Mouse (Mus musculus): Measurements from ENCODE around the gene Tnfsf10. TPM values are rescaled to one million over a fixed set of nuclear protein-coding genes. Genes with fewer than 3 reads are reported as not detected.

Tnfsf10 gene
- polyA plus RNA-seq, 1 experiment from 2014 or later, result not detected

- Histone ChIP-seq H3K4me1 (no peaks in the 10 kb centered on the region; the same call in 1 of the 2 replicates), H3K27ac (no peak overlapping the region), H3K4me3 (no peak overlapping the region), H3K27me3 (ENCODE audit: low read depth, poor library complexity, severe bottlenecking) (no peaks in the 10 kb centered on the region), H3K9me3 (replicated peaks) (no peaks in the 10 kb centered on the region), H3K36me3 (no peaks in the 10 kb centered on the region)
- 86% methylated on average over 4 of the region's 4 CpGs for WGBS
- DNase-seq (ENCODE audit: low spot score), result no peak
These were observed 628 bp downstream of the Tnfsf10 start for GRCm38 (mm10) chr3:27317288-27318024.

- DNase-seq (ENCODE audit: low spot score), result no peak
- Histone ChIP-seq H3K36me3 (no peaks in the 10 kb centered on the region), H3K27me3 (ENCODE audit: low read depth, poor library complexity, severe bottlenecking) (no peaks in the 10 kb centered on the region), H3K9me3 (replicated peaks) (no peaks in the 10 kb centered on the region), H3K4me1 (no peaks in the 10 kb centered on the region; the same call in 1 of the 2 replicates), H3K4me3 (no peak overlapping the region), H3K27ac (no peak overlapping the region)
- WGBS, result 100% methylated on average over 1 of the region's 1 CpGs
These were observed 2.8 kb downstream of the Tnfsf10 start for GRCm38 (mm10) chr3:27319650-27320049.

DNA sequence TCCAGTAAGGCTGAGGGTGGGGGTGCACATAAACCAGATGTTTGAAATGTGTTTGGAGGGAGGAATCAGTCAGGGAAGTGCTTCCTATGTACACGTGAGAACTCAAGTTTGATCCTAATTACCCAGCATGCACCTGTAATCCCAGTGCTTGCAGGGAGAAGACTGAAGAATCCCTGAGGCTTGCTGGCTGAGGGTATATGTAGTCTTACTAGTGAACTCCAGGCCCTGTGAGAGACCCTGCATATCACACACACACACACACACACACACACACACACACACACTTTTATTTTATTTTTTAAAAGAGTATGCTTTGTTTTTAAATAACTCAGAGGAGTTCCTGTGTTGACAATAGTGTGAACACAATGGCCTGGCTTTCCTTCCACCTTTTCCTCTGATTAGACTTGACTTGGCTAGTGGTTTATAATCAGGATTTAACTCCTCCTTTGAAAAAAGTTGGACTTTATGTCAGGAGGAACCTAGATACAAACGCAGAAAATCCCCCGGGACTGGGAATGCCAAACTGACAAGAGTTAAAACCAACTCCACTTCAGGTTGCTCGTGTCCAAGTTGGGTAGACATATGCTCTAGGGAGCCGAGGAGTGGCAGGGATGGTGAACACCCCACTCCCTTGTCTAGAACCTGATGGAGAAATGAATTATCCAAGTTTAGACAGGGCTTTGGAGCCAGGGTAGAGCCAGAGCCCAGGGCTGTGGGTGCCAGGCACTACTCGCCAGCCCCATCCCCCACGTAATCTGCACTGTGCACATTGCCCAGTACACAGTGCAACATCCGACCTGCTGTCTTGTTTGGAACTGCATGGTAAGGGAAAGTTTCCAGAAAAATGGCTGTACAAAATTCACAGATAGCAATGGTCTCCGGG is 4.0 kb downstream of the Tnfsf10 start:
- no peak overlapping the region for H3K4me3 ChIP-seq
- no peak for DNase-seq (ENCODE audit: low spot score)
- 82% methylated on average over 9 of the region's 9 CpGs for WGBS
- no peaks in the 10 kb centered on the region for H3K27me3 ChIP-seq (ENCODE audit: low read depth, poor library complexity, severe bottlenecking)
- H3K9me3 ChIP-seq (replicated peaks), result no peaks in the 10 kb centered on the region
- H3K4me1 ChIP-seq, result no peaks in the 10 kb centered on the region; the same call in 1 of the 2 replicates
- H3K27ac ChIP-seq, result no peak overlapping the region
- no peaks in the 10 kb centered on the region for H3K36me3 ChIP-seq

DNA sequence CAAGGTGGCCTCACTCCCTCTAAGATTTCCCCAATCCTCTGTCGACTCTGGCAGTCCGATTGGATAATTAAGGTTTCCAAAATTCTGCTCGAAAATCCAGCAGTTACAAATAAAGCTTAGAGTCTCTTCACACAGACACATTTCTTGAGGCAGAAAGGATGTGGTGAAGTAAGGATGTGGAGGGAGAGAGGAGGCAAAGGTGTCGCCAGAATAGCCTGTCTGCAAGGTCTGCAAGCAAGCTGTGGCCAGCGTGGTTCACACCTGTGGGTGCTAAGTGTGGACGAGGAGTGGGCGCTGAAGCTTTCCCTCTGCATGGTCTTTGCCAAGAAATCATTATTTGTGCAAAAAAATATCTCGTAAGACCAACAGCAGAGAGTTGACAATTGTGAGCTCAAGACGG is 5.8 kb downstream of the Tnfsf10 start:
- no peak for DNase-seq (ENCODE audit: low spot score)
- no peaks in the 10 kb centered on the region for H3K27me3 ChIP-seq (ENCODE audit: low read depth, poor library complexity, severe bottlenecking)
- 86% methylated on average over 9 of the region's 9 CpGs for WGBS
- no peaks in the 10 kb centered on the region for H3K36me3 ChIP-seq
- no peaks in the 10 kb centered on the region; the same call in 1 of the 2 replicates for H3K4me1 ChIP-seq
- H3K4me3 ChIP-seq, result no peak overlapping the region
- no peaks in the 10 kb centered on the region for H3K9me3 ChIP-seq (replicated peaks)
- no peak overlapping the region for H3K27ac ChIP-seq

DNA sequence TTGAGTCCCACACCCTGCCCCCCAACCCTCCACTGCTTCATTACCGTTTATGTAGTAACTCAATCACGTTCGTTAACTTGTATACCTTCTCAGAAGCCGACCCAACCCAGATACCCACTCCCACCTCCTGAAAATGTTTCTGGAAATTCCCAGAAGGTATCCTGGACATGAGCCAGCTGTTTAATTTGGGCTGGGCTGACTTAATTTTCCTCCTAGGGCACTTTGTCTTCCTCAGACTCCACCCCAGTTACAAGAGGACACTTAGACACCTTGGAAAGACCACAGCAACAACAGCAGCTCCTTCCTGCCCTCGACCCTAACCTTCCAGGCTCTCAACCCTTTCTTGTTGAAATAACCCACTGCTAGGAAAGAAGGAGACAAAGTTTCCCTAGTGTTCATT is 6.7 kb downstream of the Tnfsf10 start:
- DNase-seq (ENCODE audit: low spot score), result no peak
- Histone ChIP-seq H3K4me3 (no peak overlapping the region), H3K27me3 (ENCODE audit: low read depth, poor library complexity, severe bottlenecking) (no peaks in the 10 kb centered on the region), H3K27ac (no peak overlapping the region), H3K4me1 (no peaks in the 10 kb centered on the region; the same call in 1 of the 2 replicates), H3K9me3 (replicated peaks) (no peaks in the 10 kb centered on the region), H3K36me3 (no peaks in the 10 kb centered on the region)
- 80% methylated on average over 5 of the region's 5 CpGs for WGBS

- Histone ChIP-seq H3K27ac (no peak overlapping the region), H3K9me3 (replicated peaks) (no peaks in the 10 kb centered on the region), H3K4me1 (no peaks in the 10 kb centered on the region), H3K36me3 (no peaks in the 10 kb centered on the region), H3K4me3 (no peak overlapping the region), H3K27me3 (ENCODE audit: low read depth, poor library complexity, severe bottlenecking) (no peaks in the 10 kb centered on the region)
- 87% methylated on average over 4 of the region's 4 CpGs for WGBS
- no peak for DNase-seq (ENCODE audit: low spot score)
These were observed 9.9 kb downstream of the Tnfsf10 start for GRCm38 (mm10) chr3:27326633-27327191.

GRCm38 (mm10) chr3:27330706-27331105 is 13.9 kb downstream of the Tnfsf10 start:
- Histone ChIP-seq H3K27me3 (ENCODE audit: low read depth, poor library complexity, severe bottlenecking) (no peaks in the 10 kb centered on the region), H3K36me3 (no peaks in the 10 kb centered on the region), H3K27ac (no peak overlapping the region), H3K4me1 (no peaks in the 10 kb centered on the region), H3K4me3 (no peak overlapping the region), H3K9me3 (replicated peaks) (no peaks in the 10 kb centered on the region)
- DNase-seq (ENCODE audit: low spot score), result no peak
- 94% methylated on average over 5 of the region's 5 CpGs for whole genome bisulfite sequencing

DNA sequence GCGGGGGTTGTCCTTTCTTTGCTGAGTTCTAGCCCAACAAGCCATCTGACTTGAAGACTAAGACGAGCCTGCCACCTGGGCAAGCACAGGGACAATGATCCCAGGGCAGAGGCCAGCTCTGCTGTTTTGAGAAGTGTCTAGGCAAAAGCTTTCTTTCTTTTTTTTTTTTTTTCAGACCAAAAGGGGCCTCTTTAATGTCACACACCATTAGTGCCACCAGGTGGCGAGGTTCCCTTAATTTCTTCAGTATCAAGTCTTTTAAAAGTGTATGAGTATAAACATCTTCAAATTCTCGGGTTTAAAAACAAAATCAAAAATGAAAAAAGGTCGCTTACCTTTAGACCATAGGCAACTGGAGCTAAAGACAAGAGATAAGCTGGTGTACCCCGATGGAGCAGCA is 21.6 kb downstream of the Tnfsf10 start:
- no peak for DNase-seq (ENCODE audit: low spot score)
- Histone ChIP-seq H3K27me3 (ENCODE audit: low read depth, poor library complexity, severe bottlenecking) (no peaks in the 10 kb centered on the region), H3K9me3 (replicated peaks) (no peaks in the 10 kb centered on the region), H3K4me3 (no peak overlapping the region), H3K27ac (no peak overlapping the region), H3K36me3 (no peaks in the 10 kb centered on the region), H3K4me1 (no peaks in the 10 kb centered on the region)
- WGBS, result 36% methylated on average over 6 of the region's 6 CpGs

GRCm38 (mm10) chr3:27338887-27339286 is 22.1 kb downstream of the Tnfsf10 start:
- H3K27me3 ChIP-seq (ENCODE audit: low read depth, poor library complexity, severe bottlenecking), result no peaks in the 10 kb centered on the region
- 70% methylated on average over 3 of the region's 3 CpGs for WGBS
- no peaks in the 10 kb centered on the region for H3K9me3 ChIP-seq (replicated peaks)
- no peak overlapping the region for H3K27ac ChIP-seq
- H3K4me3 ChIP-seq, result no peak overlapping the region
- no peak for DNase-seq (ENCODE audit: low spot score)
- no peaks in the 10 kb centered on the region for H3K36me3 ChIP-seq
- H3K4me1 ChIP-seq, result no peaks in the 10 kb centered on the region

GRCm38 (mm10) chr3:27340757-27341156 is 23.9 kb downstream of the Tnfsf10 start:
- WGBS, result 91% methylated on average over 5 of the region's 5 CpGs

DNA sequence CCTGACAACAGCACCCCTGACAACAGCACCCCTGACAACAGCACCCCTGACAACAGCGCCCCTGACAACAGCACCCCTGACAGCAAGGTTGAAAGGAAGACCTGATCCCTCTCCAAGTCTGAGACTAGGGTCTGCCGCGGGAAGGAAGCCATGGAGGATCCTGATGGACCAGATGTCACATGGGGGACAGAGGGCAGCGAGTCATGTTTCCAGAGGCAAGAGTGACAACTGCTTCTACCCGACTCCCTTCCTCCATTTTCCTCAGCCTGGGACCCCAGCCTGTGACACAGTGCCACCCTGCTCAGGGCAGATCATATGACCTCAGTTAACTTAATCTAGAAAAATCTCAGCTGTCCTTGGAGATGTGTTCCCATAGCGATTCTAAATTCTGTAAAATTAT is 25.6 kb downstream of the Tnfsf10 start:
- 71% methylated on average over 6 of the region's 6 CpGs for WGBS
- Histone ChIP-seq H3K4me3 (no peak overlapping the region), H3K4me1 (no peaks in the 10 kb centered on the region), H3K9me3 (replicated peaks) (no peaks in the 10 kb centered on the region), H3K27ac (no peak overlapping the region), H3K36me3 (no peaks in the 10 kb centered on the region), H3K27me3 (ENCODE audit: low read depth, poor library complexity, severe bottlenecking) (no peaks in the 10 kb centered on the region)
- peak; percentile 27 for DNase-seq (ENCODE audit: low spot score)

More at GRCm38 (mm10) chr3:27340757-27341156, 23.9 kb downstream of the Tnfsf10 start:
- DNase-seq (ENCODE audit: low spot score), result peak; percentile 28
- no peaks in the 10 kb centered on the region for H3K9me3 ChIP-seq (replicated peaks)
- no peaks in the 10 kb centered on the region for H3K27me3 ChIP-seq (ENCODE audit: low read depth, poor library complexity, severe bottlenecking)
- H3K27ac ChIP-seq, result no peak overlapping the region
- no peaks in the 10 kb centered on the region for H3K36me3 ChIP-seq
- H3K4me1 ChIP-seq, result no peaks in the 10 kb centered on the region
- no peak overlapping the region for H3K4me3 ChIP-seq

DNA sequence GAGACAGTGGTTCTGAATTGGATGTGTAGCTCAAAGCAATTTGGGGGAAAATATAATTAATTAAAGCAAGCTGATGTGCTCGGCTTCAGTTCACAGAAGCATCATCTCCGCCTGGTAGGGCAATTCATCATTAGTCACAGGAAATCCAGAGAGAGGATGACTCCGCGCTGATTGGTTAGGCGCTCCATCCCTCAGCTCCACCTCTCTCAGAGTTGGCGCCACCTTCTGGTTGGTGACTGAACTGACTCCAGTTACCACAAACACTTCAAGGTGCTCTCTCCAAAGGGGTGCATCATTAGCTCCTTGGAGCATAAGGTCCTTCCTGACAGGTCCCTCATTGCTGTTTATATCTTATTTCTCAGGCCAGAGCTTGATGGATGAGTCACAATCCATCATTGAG is 28.7 kb downstream of the Tnfsf10 start:
- H3K36me3 ChIP-seq, result no peaks in the 10 kb centered on the region
- no peaks in the 10 kb centered on the region for H3K27me3 ChIP-seq (ENCODE audit: low read depth, poor library complexity, severe bottlenecking)
- no peak overlapping the region for H3K4me3 ChIP-seq
- H3K27ac ChIP-seq, result no peak overlapping the region
- DNase-seq (ENCODE audit: low spot score), result peak; percentile 32
- WGBS, result 59% methylated on average over 6 of the region's 6 CpGs
- H3K4me1 ChIP-seq, result no peaks in the 10 kb centered on the region
- H3K9me3 ChIP-seq (replicated peaks), result no peaks in the 10 kb centered on the region

- Histone ChIP-seq H3K27ac (no peak overlapping the region), H3K27me3 (ENCODE audit: low read depth, poor library complexity, severe bottlenecking) (no peaks in the 10 kb centered on the region), H3K4me3 (no peak overlapping the region), H3K36me3 (no peaks in the 10 kb centered on the region), H3K9me3 (replicated peaks) (no peaks in the 10 kb centered on the region), H3K4me1 (no peaks in the 10 kb centered on the region)
- no peak for DNase-seq (ENCODE audit: low spot score)
- WGBS, result 86% methylated on average over 5 of the region's 5 CpGs
These were observed 31.6 kb downstream of the Tnfsf10 start for GRCm38 (mm10) chr3:27348462-27348861.

All from limb, embryonic 10.5 days (tissue).